Mouse (Mus musculus) limb, embryonic 12.5 days (tissue): ENCODE measurements around the gene Itgb8. TPM values are rescaled to one million over a fixed set of nuclear protein-coding genes. Genes with fewer than 3 reads are reported as not detected.

Source experiments
- ATAC-seq: fragments of 200-750 bp; cut with Nextera tagmentation; 2 replicates; pipeline ENCODE4 v1.8.0; 2017; ENCODE audit warnings: low read depth, moderate TSS enrichment; ENCODE audit not compliant: insufficient number of reproducible peaks, insufficient read depth, low FRiP score, low TSS enrichment
- H3K27ac ChIP-seq: fragments of 300-500 bp; sonication (generic); 2 replicates; pipeline ENCODE4 v1.5.1; 2016; ENCODE audit warnings: mild to moderate bottlenecking, moderate library complexity
- H3K27me3 ChIP-seq: fragments of 300-500 bp; sonication (generic); 2 replicates; pipeline ENCODE4 v1.6.1; 2016; ENCODE audit warnings: mild to moderate bottlenecking, moderate library complexity
- H3K36me3 ChIP-seq: fragments of 300-500 bp; sonication (generic); 2 replicates; pipeline ENCODE4 v1.6.1; 2016; ENCODE audit warnings: mild to moderate bottlenecking, moderate library complexity
- H3K4me1 ChIP-seq: fragments of 300-500 bp; sonication (generic); replicated peaks from 2 replicates; pipeline ENCODE4 v1.6.1; 2016
- H3K4me2 ChIP-seq: fragments of 300-500 bp; sonication (generic); 2 replicates; pipeline ENCODE4 v1.6.1; 2016; ENCODE audit warnings: mild to moderate bottlenecking, moderate library complexity
- H3K4me3 ChIP-seq: fragments of 300-500 bp; sonication (generic); replicated peaks from 2 replicates; pipeline ENCODE4 v1.5.1; 2016; ENCODE audit warnings: mild to moderate bottlenecking
- H3K9ac ChIP-seq: fragments of 300-500 bp; sonication (generic); replicated peaks from 2 replicates; pipeline ENCODE4 v1.6.1; 2016; ENCODE audit warnings: mild to moderate bottlenecking, moderate library complexity
- H3K9me3 ChIP-seq: fragments of 300-500 bp; sonication (generic); 2 replicates; pipeline ENCODE4 v1.6.1; 2016; ENCODE audit warnings: mild to moderate bottlenecking, moderate library complexity
- WGBS: fragments of 180-500 bp; shearing (Covaris S2); methylation state at CpG from one replicate; pipeline ENCODE4 v1.1.7; 2016; 5-methylcytosine and 5-hydroxymethylcytosine counted together
- polyA plus RNA-seq: library from polyadenylated mRNA; unstranded; fragments of >200 nt; fragmentation: Nextera tagmentation; extraction: Ambion mirVana; gene quantifications from 2 replicates; pipeline ENCODE4 v1.2.1, GENCODE M21; 2016

The Itgb8 gene
- polyA plus RNA-seq, 1 experiment from 2014 or later, result 5.7 TPM

- no peak for ATAC-seq
- Histone ChIP-seq H3K4me3 (no peak overlapping the region), H3K27ac (no peak overlapping the region), H3K4me1 (no peaks in the 10 kb centered on the region), H3K9me3 (no peaks in the 10 kb centered on the region), H3K4me2 (no peak overlapping the region), H3K27me3 (no peaks in the 10 kb centered on the region), H3K9ac (no peak overlapping the region), H3K36me3 (no peaks in the 10 kb centered on the region)
- 89% methylated on average over 3 of the region's 3 CpGs for WGBS
These were observed 90.8 kb downstream of the Itgb8 start for GRCm38 (mm10) chr12:119147753-119148152.

GRCm38 (mm10) chr12:119146031-119146430 is 92.6 kb downstream of the Itgb8 start:
- Histone ChIP-seq H3K36me3 (no peaks in the 10 kb centered on the region), H3K9me3 (no peaks in the 10 kb centered on the region), H3K27ac (no peak overlapping the region), H3K4me1 (no peaks in the 10 kb centered on the region), H3K27me3 (no peaks in the 10 kb centered on the region), H3K9ac (no peak overlapping the region), H3K4me2 (no peak overlapping the region), H3K4me3 (no peak overlapping the region)
- WGBS, result 86% methylated on average over 1 of the region's 1 CpGs
- no peak for ATAC-seq

GRCm38 (mm10) chr12:119137946-119138345 is 100.7 kb downstream of the Itgb8 start:
- H3K27me3 ChIP-seq, result no peaks in the 10 kb centered on the region
- H3K4me3 ChIP-seq, result no peak overlapping the region
- no peaks in the 10 kb centered on the region for H3K4me1 ChIP-seq
- no peak overlapping the region for H3K9ac ChIP-seq
- H3K9me3 ChIP-seq, result no peaks in the 10 kb centered on the region
- H3K4me2 ChIP-seq, result no peak overlapping the region
- no peaks in the 10 kb centered on the region for H3K36me3 ChIP-seq
- H3K27ac ChIP-seq, result no peak overlapping the region
- 83% methylated on average over 1 of the region's 1 CpGs for WGBS
- ATAC-seq, result no peak

GRCm38 (mm10) chr12:119113522-119114135 is 125.0 kb downstream of the Itgb8 start:
- Histone ChIP-seq H3K4me1 (no peaks in the 10 kb centered on the region), H3K9me3 (no peaks in the 10 kb centered on the region), H3K27me3 (no peaks in the 10 kb centered on the region), H3K4me2 (no peak overlapping the region), H3K9ac (no peak overlapping the region), H3K36me3 (no peaks in the 10 kb centered on the region), H3K27ac (no peak overlapping the region), H3K4me3 (no peak overlapping the region)
- WGBS, result 62% methylated on average over 6 of the region's 6 CpGs
- ATAC-seq, result no peak

DNA sequence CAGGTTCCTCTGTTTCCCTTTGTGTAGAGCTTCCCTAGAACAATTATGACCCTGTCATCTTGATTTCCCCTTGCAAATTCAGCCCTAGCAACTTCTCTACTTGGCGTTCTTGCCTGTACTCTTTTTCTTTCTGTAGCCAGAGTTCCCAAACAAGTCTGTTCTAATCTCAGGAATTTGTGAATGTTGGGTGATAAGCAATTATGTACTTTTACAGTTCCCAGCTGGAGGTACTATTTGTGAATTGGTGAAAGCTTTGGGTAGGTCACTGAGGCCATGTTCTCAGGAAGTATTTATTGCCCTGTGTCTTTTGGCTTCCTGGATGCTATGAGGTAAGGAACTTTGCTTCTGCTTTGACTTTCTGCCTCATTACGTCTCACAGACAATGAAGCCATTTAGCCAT is 128.5 kb downstream of the Itgb8 start:
- Histone ChIP-seq H3K9me3 (no peaks in the 10 kb centered on the region), H3K4me2 (no peak overlapping the region), H3K27ac (no peak overlapping the region), H3K4me3 (no peak overlapping the region), H3K4me1 (no peaks in the 10 kb centered on the region), H3K36me3 (no peaks in the 10 kb centered on the region), H3K27me3 (no peaks in the 10 kb centered on the region), H3K9ac (no peak overlapping the region)
- WGBS, result 36% methylated on average over 2 of the region's 2 CpGs
- ATAC-seq, result no peak

Other genes with a start within 250 kb of the Itgb8 start
- gene Macc1, start 75.5 kb upstream of the Itgb8 start, polyA plus RNA-seq, result 0.78 and 0.83 TPM in 2 replicates